Mouse (Mus musculus) brown adipose tissue, adult 24 weeks (tissue): ENCODE measurements around the gene Dab2ip. TPM values are rescaled to one million over a fixed set of nuclear protein-coding genes. Genes with fewer than 3 reads are reported as not detected.

ENCODE experiments used
- H3K27ac ChIP-seq: fragments of 200-500 bp; replicated peaks from 2 replicates; pipeline ENCODE4 v1.5.1; 2012; ENCODE audit warnings: low read depth, mild to moderate bottlenecking, low read length
- H3K4me1 ChIP-seq: fragments of 200-500 bp; 2 replicates; pipeline ENCODE4 v1.6.1; 2012; ENCODE audit warnings: low read length, mixed read lengths; ENCODE audit not compliant: control insufficient read depth, insufficient read depth, insufficient read length
- H3K4me3 ChIP-seq: fragments of 200-500 bp; 2 replicates; pipeline ENCODE4 v1.5.1; 2012; ENCODE audit warnings: low read depth, mild to moderate bottlenecking, low read length, moderate library complexity; ENCODE audit not compliant: insufficient read depth
- polyA plus RNA-seq: library from polyadenylated mRNA; stranded (reverse); fragments of >200 nt; gene quantifications from 2 replicates; pipeline ENCODE4 v1.2.4, GENCODE M21; 2012; ENCODE audit not compliant: missing spikeins, insufficient read depth, insufficient read length

Dab2ip gene
- polyA plus RNA-seq, 1 experiment = 19.1 TPM

DNA sequence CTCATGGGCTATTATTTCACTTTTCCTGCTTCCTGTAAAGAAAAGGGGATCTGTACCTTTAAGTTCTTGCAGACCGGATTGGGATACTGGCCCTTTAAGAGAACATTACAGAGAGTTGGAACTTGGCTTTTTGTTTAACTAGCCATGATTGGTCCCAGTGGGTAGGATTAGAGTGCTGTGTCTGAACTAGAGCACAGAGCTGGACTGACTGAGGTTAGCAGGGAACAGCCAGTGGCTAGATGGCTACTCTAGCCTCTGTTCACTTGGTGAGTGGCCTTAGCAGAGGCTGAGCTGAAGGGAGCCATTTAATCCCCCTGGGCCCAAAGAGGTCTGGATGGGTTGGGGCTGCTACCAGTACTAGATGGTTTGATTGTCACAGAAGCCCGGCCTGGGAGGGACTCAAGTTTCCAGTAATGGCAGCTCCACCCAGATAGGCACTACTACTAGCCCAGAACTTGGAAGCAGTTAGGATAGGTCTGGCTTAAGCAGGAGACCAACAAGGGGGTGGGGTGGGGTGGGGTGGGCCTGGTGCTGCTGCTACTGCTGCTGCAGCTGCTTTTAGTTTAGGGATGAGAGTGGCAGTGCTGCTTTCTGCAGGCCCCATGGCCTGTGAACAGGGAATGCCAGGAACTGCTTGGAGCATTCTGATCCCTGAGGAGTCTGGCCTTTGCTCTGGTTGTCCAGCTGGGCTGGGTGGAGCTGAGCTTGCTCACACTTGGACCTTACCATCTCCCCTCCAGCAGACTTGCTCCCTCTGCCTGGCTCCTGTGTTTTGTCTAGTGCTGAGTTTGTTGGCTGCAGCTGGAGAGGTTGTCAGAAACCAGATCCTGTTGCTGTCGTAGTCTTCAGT, 138.7 kb downstream of the Dab2ip start:
- H3K27ac ChIP-seq = peak overlapping the region; percentile 66
- peak overlapping the region; percentile 46 for H3K4me3 ChIP-seq
- peaks cover 76% of the 10 kb centered on the region for H3K4me1 ChIP-seq

DNA sequence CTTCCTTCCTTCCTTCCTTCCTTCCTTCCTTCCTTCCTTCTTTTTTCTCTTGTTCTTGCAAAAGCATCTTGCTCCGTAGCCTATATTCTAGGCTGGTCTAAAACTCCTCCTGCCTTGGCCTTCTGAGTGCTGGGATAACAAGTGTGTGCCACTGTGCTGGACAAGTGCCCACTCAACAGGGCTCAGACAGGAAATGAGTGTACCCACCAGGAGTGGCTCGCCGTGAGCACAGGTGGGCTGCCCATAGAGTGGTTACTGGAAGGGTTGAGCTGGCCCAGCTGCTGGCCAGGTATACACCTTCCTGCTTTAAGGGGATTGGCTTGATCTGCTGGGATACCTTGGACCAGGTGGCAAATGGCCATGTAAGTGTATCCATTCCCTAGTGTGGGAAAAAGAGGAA, 139.7 kb downstream of the Dab2ip start:
- Histone ChIP-seq H3K27ac (peak overlapping the region; percentile 66), H3K4me1 (peaks cover 76% of the 10 kb centered on the region), H3K4me3 (peak overlapping the region; percentile 44)

DNA sequence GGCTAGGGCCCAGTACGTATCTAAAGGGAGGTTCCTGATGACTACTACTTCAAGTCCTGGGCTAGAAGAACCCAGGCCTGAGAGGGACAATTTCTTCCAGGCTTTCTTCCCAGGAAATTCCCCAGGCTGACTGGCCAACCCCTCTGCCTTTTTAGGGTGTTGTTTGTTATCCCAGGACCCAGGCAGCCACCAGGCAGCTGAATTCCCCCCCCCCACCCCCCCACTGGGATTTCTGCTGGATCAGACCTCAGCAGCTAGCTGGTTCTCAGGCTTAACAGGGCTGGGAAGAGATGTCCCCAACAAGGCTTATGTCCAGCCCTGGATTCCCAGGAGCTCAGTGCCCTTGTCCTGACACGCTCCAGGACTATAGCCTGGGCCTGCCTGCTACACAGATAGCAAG, 142.9 kb downstream of the Dab2ip start:
- Histone ChIP-seq H3K27ac (peak overlapping the region; percentile 57), H3K4me1 (peaks cover 74% of the 10 kb centered on the region), H3K4me3 (no peak overlapping the region)

DNA sequence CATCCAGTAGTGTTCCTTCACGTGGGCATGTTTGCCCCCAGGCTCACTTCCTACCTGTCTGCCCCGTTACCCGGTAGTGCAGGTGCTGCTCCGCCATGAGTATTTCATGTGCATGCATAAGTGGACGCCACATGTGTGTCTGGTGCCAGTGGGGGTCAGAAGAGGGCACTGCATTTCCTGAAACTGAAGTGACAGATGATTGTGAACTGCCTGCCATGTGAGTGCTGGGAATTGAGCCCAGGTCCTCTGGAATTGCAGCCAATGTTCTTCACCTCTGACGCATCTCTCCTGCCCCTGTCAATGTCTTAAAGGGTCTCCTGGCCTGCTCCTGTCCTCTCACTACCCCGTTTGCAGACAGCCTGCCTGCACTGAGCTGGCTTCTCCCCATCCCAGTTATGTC, 143.9 kb downstream of the Dab2ip start:
- Histone ChIP-seq H3K27ac (peak overlapping the region; percentile 47), H3K4me3 (no peak overlapping the region), H3K4me1 (peaks cover 82% of the 10 kb centered on the region)

DNA sequence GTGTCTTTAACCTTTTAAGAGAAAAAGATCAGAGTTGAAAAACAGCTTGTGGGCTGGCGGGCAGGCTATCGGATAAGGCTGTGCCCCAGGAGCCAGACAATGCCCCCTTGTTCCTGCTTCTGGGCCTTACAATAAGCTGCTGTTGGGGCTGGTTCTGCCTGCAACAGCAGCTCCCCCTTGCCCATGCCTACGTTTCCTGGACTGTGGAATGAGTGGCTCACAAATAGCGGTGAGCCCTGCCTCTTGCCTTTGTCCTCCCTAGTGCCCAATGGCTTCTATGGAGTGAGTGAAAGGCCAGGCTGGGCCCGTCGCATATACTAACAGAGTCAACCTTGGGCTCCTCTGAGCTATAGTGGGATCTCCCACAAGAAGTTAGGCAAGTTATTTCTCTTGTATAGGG, 144.5 kb downstream of the Dab2ip start:
- Histone ChIP-seq H3K4me1 (peaks cover 80% of the 10 kb centered on the region), H3K4me3 (no peak overlapping the region), H3K27ac (peak overlapping the region; percentile 59; the same call in 1 of the 2 replicates)

DNA sequence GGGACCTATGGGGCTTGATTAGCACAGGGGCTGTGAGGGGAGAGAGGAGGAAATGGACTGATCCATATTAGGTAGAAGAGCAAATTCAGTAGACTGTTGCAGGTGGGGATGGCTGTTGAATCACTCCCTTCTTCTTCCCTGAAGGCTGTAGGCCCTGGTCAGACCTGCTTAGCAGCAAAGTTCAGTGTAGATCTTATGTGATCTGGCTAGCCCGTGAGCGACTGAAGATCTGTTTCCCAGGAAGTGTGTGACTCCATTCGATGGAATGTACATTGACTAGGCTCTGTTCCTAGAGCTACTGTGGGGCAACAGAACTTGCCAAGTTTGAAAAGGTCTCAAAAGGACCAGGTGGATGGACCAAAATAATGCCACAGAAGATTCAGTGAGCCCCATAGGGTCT, 145.2 kb downstream of the Dab2ip start:
- Histone ChIP-seq H3K4me1 (peaks cover 74% of the 10 kb centered on the region), H3K27ac (peak overlapping the region; percentile 59), H3K4me3 (no peak overlapping the region)

DNA sequence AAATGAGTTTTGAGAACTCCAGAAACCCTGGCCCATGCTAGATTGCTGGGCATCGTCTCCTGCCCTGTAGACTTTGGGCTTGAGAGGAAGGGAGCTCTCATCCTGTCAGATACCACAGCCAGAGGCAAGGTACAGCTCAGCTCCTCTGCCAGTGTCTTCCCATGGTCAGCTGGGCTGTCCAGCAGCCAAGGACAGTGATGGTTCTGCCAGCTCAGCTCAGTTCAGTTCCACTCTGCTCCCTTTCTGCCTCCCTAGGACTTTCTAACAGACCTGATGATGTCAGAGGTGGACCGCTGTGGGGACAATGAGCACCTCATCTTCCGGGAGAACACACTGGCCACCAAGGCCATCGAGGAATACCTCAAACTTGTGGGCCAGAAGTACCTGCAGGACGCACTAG, 154.5 kb downstream of the Dab2ip start:
- Histone ChIP-seq H3K4me1 (peaks cover 29% of the 10 kb centered on the region), H3K4me3 (no peak overlapping the region), H3K27ac (no peak overlapping the region)

DNA sequence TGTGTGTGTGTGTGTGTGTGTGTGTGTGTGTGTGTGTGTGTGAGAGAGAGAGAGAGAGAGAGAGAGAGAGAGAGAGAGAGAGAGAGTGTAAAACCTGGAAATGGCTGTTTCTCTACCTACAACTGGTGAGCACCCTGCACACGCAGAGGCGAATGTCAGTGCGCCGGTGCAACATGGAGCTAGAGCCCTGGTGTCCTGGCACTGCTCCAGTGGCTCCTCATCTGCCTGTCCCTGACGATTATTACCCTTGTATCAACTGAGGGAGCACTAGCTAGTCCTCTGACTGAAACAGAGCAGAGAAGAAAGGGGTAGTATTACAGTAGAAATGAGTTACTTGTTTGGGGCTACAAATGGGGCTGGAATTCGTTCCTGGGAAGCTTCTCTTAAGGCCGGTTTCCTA, 155.4 kb downstream of the Dab2ip start:
- H3K4me3 ChIP-seq = no peak overlapping the region
- no peak overlapping the region for H3K27ac ChIP-seq
- peaks cover 33% of the 10 kb centered on the region for H3K4me1 ChIP-seq

DNA sequence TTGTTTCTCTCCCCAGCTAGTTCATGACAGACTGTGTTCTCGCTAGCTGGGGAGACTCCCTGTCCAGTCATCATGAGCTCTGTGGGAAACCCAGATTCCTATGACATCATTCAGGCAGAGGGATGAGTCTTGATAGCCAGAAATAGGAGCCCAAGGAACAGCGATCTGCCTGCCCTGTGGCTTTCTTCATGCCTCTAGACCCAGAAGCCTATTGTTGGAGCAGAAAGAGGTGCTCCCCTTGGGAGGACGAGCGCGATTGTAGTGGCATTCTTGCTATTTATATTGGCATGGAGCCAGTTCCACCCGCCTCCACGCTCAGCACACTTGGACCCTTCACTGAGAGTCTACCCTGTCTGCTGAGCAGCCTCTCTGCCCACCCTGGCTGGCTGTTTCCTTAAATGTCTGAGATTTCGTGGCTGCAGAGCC, 156.7 kb downstream of the Dab2ip start:
- Histone ChIP-seq H3K27ac (peak overlapping the region; percentile 55), H3K4me1 (peaks cover 34% of the 10 kb centered on the region), H3K4me3 (no peak overlapping the region)

DNA sequence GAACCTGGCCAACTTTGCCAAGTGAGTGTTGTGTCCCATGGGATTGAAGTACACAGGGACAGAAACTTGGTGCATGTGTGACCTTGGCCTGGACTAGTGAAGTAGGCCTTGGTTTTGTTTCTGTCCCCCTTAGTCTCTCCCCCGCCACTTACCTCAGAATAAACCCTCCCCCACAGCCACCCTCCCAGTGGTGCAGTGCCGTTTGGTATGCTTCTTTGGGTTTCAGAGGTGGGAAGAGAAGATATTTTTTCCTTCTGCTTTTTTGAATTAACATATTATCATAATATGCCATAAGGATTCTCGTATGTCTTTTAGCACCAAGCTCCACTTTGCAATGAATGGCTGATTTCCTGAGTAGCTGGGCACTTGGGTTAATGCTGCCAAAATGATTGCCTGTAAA, 157.4 kb downstream of the Dab2ip start:
- Histone ChIP-seq H3K4me3 (no peak overlapping the region), H3K27ac (no peak overlapping the region; the same call in 1 of the 2 replicates), H3K4me1 (peaks cover 34% of the 10 kb centered on the region)

DNA sequence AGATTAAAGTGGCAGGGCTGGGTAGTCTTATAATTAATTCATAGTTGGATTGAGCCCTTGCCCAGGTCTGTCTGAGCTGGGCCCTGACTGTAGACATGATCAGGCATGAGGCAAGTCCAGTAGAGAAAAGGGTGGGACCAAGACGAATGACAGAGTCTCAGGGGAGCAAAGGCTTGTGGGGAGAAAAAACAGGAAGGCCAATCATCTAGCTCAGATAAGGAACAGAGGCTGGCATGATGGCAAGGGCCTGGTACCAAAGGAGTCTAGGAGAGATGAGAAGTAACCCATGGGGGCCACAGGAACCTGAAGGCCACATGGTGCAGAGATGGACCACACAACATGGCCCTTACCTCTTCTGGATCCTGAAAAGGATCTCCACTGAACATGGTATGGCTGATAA, 158.1 kb downstream of the Dab2ip start:
- 0 out of 2 replicates have a peak overlapping the region, but pooled peaks have one; percentile 0 for H3K27ac ChIP-seq
- H3K4me3 ChIP-seq = no peak overlapping the region
- H3K4me1 ChIP-seq = peaks cover 34% of the 10 kb centered on the region

DNA sequence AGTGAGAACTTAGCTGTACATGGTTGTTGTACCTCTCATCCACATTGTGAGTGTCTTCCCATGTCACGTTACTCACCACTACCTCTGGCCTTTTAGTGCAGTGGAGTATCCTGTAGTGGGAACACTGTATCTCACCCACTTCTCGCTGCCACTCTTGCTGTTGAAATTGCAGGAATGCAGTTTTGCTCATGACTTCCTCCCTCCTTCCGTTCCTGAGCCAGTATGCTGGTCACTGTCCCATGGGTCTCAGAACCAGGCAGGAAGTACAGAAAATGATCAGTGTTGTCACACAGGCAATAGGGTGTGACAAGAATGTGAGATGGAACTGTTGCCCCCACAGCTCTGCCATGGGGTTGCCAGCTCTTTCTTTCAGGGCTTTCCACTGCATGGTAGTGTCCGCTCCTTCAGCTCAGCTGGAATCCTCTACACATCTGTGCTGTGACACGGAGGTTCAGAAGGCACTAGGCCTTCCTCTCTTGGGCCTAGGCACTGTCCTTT, 160.0 kb downstream of the Dab2ip start:
- Histone ChIP-seq H3K4me3 (no peak overlapping the region), H3K27ac (peak overlapping the region; percentile 64), H3K4me1 (peaks cover 34% of the 10 kb centered on the region)

DNA sequence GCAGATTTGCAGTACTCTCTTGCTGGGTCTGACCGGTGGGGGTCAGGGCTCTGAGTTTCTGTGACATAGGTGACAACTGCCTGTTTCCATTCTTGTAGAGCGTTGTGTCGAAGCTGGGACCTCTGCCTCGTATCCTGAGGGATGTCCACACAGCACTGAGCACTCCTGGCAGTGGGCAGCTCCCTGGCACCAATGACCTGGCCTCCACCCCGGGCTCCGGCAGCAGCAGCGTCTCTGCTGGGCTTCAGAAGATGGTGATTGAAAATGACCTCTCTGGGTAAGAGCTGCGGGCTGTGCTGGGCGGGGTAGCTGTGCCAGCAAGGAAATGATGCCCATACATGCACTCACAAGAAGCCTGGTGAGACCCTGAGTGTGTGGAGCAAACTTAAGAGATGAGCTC, 160.6 kb downstream of the Dab2ip start:
- Histone ChIP-seq H3K27ac (peak overlapping the region; percentile 64), H3K4me1 (peaks cover 34% of the 10 kb centered on the region), H3K4me3 (no peak overlapping the region)

DNA sequence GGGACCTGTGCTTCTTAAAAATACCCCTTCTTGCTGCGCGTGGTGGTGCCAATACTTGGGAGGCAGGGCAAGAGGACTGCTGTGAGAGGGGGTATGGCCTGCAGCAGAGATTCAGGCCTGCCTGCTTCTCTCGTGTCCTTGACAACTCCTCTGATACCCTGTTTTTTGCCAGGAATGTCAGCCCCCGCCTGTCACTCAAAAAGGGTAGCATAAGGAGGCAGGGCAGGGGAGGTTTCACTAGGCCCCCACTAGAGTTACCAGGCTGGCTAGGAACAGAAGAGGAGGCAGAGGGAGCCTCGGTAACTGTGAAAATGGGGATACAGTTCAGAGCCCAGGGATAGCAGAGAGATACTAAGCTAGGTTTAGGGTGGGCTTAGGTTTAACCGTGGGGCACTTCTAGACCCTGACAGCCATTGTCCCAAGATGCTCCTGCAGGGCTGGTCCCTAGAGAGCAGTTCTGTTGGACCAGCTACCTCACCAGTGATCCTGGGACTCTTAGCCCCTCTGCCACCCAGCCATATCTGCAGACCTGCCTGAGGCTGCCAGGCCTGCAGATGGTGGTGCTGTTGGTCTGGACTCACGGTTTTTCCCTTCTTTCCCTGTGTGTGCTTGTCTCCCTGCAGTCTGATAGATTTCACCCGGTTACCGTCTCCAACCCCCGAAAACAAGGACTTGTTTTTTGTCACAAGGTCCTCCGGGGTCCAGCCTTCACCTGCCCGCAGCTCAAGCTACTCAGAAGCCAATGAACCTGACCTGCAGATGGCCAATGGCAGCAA, 161.4 kb downstream of the Dab2ip start:
- H3K27ac ChIP-seq = no peak overlapping the region
- H3K4me3 ChIP-seq = no peak overlapping the region
- H3K4me1 ChIP-seq = peaks cover 26% of the 10 kb centered on the region

DNA sequence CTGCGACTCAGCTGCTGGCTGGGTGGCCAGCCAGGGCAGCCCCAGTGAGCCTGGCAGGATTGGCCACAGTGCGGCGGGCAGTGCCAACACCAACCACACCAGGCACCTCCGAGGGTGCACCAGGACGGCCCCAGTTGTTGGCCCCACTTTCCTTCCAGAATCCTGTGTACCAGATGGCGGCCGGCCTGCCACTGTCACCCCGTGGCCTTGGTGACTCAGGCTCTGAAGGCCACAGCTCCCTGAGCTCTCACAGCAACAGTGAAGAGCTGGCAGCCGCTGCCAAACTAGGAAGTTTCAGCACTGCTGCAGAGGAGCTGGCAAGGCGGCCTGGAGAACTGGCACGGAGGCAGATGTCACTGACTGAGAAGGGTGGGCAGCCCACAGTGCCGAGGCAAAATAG, 162.0 kb downstream of the Dab2ip start:
- Histone ChIP-seq H3K4me3 (no peak overlapping the region), H3K27ac (no peak overlapping the region), H3K4me1 (peaks cover 19% of the 10 kb centered on the region)
